Mouse (Mus musculus) frontal cortex, adult (tissue): ENCODE data around the gene Naga.

Experiments used
- ATAC-seq: cut with Nextera tagmentation; 2 replicates; pipeline ENCODE4 v1.9.2; 2017; ENCODE audit warnings: mild to moderate bottlenecking, moderate library complexity, mixed read lengths; ENCODE audit not compliant: low TSS enrichment

Naga gene

DNA sequence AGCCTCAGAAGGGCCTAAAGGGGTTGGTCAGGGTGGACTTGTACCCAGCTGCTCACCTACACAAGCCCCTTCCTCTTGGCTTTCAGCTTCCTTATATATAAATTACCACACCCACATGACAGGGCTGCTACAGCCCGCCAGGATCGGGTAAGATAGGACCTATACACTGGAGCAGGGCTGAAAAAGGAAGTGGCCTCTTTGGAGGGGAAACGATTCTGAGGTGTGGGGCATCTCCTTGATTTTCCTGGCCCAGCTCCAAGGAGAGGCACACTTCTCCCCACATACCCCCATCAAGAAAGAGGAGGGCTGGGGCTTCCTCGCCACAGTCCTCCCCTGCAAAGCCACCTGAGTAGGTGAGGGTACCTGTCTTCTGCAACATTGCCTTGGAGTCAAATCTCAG, 850 bp downstream of the Naga start:
- ATAC-seq: no peak

GRCm38 (mm10) chr15:82336629-82337028, 2.1 kb downstream of the Naga start:
- no peak for ATAC-seq

DNA sequence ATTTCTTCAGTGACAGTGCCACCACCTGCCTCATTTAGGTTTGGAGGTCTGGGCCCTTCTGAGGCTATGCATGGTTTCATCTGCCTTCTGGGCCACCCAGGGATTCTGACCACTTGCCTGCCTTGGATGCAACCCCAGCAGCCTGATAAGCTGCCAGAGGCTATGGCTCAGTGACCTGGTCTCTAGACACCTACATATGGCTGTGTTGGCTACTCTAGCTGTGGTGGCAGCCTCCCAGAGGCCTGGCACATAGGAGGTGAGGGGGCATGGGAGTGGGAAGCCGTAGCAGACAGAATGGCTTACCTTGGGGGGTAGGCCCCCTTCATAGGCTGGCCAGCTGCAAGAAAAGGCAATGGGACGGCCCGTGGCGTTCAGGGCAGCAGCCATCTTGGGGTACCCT, 3.5 kb downstream of the Naga start:
- ATAC-seq: no peak

GRCm38 (mm10) chr15:82325382-82325781, 13.3 kb downstream of the Naga start:
- ATAC-seq: no peak

DNA sequence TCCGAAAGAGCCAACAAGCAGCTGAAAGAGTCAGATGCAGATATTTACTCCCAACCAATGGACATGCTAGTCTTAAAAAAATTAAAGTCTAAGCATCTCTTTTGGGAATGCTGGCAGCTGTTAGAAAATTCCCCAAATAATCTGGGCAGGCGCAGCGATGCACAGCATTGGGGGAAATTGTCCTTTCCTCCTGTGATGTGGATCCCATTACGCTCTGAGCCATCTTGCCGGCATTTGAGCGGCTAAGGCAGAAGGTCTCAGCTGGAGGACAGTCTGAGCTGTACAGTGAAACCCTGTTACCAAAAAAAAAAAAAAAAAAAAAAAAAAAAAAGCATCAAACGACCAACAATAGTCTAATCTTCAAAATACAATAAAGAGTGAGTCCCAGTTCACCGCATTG, 16.5 kb downstream of the Naga start:
- ATAC-seq: no peak

DNA sequence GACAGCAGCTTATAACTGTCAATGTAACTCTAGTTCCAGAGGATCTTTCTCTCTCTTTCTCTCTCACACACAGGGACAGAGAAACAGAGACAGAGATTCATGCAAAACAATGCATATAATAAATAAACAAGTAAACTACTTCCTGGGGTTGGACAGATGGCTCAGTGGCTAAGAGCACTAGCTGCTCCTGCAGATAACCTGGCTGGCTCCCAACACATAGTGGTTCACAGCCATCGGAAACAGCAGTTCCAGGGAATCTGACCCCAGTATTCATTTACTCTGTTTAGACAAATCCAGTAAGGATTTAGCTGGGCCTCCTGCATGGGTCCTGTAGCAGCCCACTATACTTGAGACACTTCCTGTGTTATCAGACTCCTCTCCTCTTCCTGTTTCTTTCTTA, 19.1 kb downstream of the Naga start:
- no peak for ATAC-seq

DNA sequence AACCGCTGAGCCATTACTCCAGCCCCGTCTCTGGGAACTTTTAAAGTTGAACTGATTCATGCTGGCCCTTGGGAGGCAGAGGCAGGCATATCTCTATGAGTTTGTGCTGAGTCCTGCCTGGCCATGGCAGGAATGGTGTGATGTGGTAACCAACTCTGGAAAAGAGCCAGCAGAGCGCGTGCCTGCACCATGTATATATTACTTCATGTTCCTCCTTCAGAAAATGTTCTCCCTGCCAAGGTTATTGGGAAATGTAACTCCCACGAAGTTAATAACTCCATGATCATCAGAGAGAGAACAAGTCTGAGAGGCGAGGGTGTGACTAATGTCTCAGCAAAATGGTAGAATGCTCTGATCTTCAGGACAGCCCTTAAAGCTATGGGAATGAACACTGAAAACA, 20.9 kb downstream of the Naga start:
- ATAC-seq: no peak

DNA sequence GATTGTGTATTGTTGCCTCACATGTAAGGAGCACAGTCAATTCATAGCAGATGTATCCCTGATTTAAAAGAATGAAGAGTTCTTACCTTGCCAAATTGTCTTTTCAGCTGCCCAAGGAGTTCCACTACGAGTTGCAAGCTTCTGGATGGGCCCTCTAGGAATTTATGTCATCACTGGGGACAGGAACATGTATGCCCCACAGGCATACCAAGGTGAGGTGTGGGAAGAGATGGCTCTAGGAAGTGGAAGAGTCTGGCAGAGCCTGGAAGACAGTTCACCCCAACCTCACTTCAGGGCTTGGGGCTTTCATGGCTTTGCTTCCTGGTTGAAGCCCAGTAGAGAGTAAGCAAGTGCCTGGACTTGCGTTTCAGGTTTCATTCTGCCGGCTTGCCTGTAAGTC, 30.3 kb downstream of the Naga start:
- no peak for ATAC-seq

DNA sequence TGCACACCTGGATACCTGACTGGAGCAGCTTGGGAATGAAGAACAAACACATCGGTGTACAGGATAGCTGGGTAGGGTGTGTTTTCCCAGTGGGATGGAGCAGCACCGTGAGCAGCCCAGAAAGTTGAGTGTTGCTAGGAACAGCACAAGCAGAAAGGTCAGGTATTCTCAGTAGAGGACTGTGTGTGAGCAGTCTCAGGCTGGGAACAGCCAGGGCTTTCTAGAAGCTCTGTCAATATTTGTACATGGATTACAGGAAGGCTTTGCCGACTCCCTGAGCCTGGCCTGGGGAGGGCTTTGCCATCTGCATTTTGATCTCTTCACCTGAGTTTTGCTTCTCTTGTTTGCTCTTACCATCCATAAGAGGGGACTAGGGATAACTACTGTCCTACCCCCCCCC, 31.6 kb downstream of the Naga start:
- no peak for ATAC-seq

- ATAC-seq: no peak
These were observed 39.8 kb downstream of the Naga start, which contains the start of gene Wbp2nl for GRCm38 (mm10) chr15:82298764-82299561. Gene Wbp2nl (plus strand): TSS chr15:82298954.

DNA sequence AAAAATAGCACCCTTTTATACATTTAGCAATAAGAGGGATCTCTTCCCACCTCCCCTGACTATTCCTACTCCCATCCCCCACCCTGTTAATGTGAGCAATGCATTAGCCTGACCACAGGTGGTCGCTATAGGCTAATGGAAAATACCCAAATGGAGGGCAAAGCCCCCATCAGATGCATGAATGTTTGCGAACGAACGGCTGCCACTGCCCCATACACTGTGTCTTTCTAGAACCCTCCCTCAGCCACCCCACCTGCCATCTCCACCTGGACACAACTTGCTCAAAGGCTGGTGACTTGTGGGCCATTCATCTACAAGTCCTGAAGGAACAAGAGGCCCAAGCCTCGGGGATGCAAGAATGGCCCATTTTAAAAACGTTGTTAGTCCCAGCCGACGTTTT, 44.7 kb downstream of the Naga start:
- ATAC-seq: 0 out of 2 replicates have a peak, but pooled peaks have one; percentile 15

- ATAC-seq: peak; percentile 70
These were observed 45.4 kb downstream of the Naga start for GRCm38 (mm10) chr15:82293271-82293711.

DNA sequence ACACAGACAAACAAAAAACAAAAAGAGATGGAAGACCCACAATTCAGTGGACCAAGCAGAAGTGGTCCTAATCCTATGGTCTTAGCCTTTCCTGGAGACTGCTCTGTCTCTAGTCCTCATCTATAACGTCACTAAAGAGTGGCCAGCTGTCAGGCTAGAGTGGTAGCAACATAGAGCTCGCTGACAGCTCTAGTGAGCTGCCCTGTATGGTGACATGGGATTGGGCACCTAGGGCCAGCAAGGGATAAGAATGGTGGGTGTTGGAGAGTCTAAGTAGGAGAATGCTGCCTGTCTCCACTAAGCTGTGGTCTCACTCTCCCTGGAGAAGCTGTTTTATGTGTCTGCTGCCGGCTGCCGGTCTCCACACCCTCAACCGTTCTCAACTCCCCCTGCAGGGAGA, 45.9 kb downstream of the Naga start:
- ATAC-seq: 0 out of 2 replicates have a peak, but pooled peaks have one; percentile 22

- ATAC-seq: no peak
These were observed 48.5 kb downstream of the Naga start for GRCm38 (mm10) chr15:82290252-82290651.

- no peak for ATAC-seq
These were observed 52.6 kb downstream of the Naga start for GRCm38 (mm10) chr15:82286157-82286556.

DNA sequence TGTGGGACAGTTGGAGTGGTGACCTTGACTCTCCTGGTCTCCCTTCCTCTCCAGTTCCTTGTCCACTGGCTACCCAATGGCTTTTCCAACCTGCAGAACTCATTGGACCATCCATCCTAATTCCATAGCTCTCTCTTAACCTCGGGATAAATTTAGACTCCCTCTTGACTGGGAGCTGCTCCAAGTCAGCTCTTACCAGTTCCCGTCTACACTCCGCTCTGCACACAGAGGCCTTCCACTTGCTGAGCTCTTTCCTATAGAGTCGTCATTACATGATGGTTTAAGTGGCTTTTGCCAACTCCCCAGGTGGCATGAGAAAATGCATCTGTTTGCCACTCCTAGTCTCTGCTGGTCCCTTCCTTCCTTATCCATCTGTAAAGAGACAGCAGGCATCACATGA, 58.1 kb downstream of the Naga start:
- peak; percentile 28 for ATAC-seq
